Mouse (Mus musculus): ENCODE measurements around the gene Slc4a4. TPM values are rescaled to one million over a fixed set of nuclear protein-coding genes. Genes with fewer than 3 reads are reported as not detected.

Gene Slc4a4
- polyA plus RNA-seq (2012; rRNA removed) (2.6 and 2.7 TPM in 2 replicates), polyA plus RNA-seq (2014; fragmentation: Nextera tagmentation; extraction: Ambion mirVana) (2.8 and 3.0 TPM in 2 replicates)

DNA sequence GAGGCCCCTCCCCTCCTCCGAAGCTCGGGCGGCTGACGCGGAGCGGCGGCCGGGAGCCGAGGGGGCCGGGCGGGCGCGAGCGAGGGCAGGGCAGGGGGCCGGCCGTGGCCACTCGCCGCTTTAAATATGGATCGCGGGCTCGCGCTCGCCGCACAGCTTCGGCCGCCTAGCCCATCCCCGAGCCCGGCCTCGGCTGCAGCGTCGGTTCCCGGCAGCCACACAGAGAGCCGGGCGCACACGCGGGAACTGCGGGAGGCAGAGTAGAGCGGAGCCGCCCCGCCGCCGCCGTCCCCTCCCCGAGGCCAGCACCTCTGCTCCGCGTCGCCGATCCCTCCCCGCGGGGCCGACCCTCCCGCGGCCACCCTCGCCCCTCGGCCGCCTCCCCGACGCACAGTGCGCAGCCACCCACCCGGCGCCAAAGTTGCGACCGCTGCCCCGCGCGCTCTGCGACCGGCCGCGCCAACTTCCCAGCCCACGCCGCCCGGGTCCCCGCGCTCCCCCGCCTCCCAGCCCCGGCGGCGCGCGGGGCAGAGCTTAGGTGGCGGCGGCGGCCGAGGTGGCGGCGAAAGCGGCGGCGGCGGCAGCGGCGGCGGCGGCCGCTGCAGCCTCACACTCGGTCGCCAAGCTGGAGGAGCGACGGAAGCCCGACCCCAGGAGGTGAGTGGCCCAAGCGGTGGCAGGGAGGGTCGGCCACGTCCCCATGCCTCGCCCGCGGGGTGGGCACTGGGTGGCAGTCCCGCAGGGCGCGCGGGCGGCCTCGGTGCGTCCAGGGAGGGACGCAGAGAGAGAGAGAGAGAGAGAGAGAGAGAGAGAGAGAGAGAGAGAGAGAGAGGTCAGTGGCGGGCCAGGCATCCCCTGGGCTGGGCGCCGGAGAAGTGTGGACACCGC is at the start of gene Slc4a4:
TSS of gene Slc4a4 (plus strand) at position 151 of the 888 bp plus-strand sequence.
- H3K9me3 ChIP-seq (ENCODE audit: control insufficient read depth, low read length): no peaks in the 10 kb centered on the region
- no peaks in the 10 kb centered on the region for H3K36me3 ChIP-seq (ENCODE audit: control insufficient read depth, insufficient read depth, low read length)
- no peak for TF ChIP-seq POLR2A (IDR thresholded peaks at IDR 0.05; ENCODE audit: borderline replicate concordance, extremely low read depth, insufficient read depth, insufficient read length)
- peaks cover 15% of the 10 kb centered on the region; the same call in 1 of the 2 replicates for H3K27me3 ChIP-seq (ENCODE audit: control insufficient read depth, insufficient read depth, low read length)
- peak within 1 kb of the TSS; percentile 90 for H3K4me2 ChIP-seq (replicated peaks; ENCODE audit: low read depth, low read length, severe bottlenecking)
- H3K4me1 ChIP-seq (ENCODE audit: control insufficient read depth, insufficient read depth, low read length): peaks cover 11% of the 10 kb centered on the region; the same call in 1 of the 2 replicates
- no peak within 1 kb of the TSS for H3K27ac ChIP-seq (replicated peaks; ENCODE audit: low read depth, low read length)
- DNase-seq (ENCODE audit: low spot score) (peak; percentile 39), ATAC-seq (ENCODE audit: low FRiP score, low read depth) (peak; percentile 89)
- H3K4me3 ChIP-seq (replicated peaks; ENCODE audit: low read length): peak within 1 kb of the TSS; percentile 75
- H3K9ac ChIP-seq (ENCODE audit: low read depth, low read length, severe bottlenecking): peak within 1 kb of the TSS; percentile 84
- under 1% methylated on average over 53 of the region's 119 CpGs for WGBS

DNA sequence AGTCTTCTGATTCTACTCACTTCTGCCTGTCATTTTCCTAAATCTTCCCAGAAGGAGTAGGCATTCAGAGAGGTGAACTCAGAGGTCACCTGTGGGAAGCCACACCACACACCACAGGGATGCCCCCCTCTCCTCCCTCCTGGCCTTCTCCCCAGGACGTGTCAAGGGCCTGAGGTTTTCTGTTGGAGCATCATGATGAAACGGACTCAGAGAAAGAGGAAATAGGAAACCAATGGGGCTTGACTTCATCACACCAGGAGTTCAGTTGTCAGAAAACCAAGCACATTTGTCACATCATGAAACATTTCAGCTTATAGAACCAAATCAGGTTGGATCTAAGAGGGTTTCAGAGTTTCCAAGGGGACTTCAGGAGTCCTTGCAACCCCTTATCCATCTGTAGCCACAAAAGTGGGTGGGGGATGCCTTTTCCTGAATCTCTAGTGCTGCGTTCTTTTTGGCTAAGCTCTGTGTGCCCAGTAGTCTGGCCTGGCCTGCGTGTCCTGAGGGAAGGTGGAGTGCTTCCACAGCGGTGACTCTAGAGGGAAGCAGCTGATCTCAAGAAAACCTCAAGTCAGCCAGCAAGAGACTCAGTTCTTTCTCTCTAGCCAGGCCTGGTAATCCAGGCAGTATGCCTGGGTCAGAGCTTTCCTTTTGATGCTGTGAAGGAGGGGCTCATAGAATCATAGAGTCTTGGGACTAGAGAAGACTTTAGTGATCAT is 46.4 kb upstream of the Slc4a4 start:
- ATAC-seq (ENCODE audit: low FRiP score, low read depth): no peak
- no peak for TF ChIP-seq POLR2A (IDR thresholded peaks at IDR 0.05; ENCODE audit: borderline replicate concordance, extremely low read depth, insufficient read depth, insufficient read length)
- 68% methylated on average over 5 of the region's 5 CpGs for WGBS

GRCm38 (mm10) chr5:88857311-88857710 is 29.3 kb upstream of the Slc4a4 start:
- ATAC-seq (ENCODE audit: low FRiP score, low read depth): no peak

More for the DNA sequence above, 46.4 kb upstream of the Slc4a4 start:
- no peaks in the 10 kb centered on the region for H3K9me3 ChIP-seq (ENCODE audit: control insufficient read depth, low read length)
- H3K36me3 ChIP-seq (ENCODE audit: control insufficient read depth, insufficient read depth, low read length): no peaks in the 10 kb centered on the region
- H3K9ac ChIP-seq (ENCODE audit: low read depth, low read length, severe bottlenecking): no peak overlapping the region
- DNase-seq (ENCODE audit: low spot score): no peak
- no peaks in the 10 kb centered on the region for H3K4me1 ChIP-seq (ENCODE audit: control insufficient read depth, insufficient read depth, low read length)
- H3K27me3 ChIP-seq (ENCODE audit: control insufficient read depth, insufficient read depth, low read length): no peaks in the 10 kb centered on the region
- no peak overlapping the region for H3K27ac ChIP-seq (replicated peaks; ENCODE audit: low read depth, low read length)
- H3K4me2 ChIP-seq (replicated peaks; ENCODE audit: low read depth, low read length, severe bottlenecking): no peak overlapping the region
- H3K4me3 ChIP-seq (replicated peaks; ENCODE audit: low read length): no peak overlapping the region

GRCm38 (mm10) chr5:88857801-88858200 is 28.8 kb upstream of the Slc4a4 start:
- no peak for DNase-seq (ENCODE audit: low spot score)
- WGBS: 84% methylated on average over 4 of the region's 4 CpGs
- no peak for TF ChIP-seq POLR2A (IDR thresholded peaks at IDR 0.05; ENCODE audit: borderline replicate concordance, extremely low read depth, insufficient read depth, insufficient read length)

More at GRCm38 (mm10) chr5:88857311-88857710, 29.3 kb upstream of the Slc4a4 start:
- Histone ChIP-seq H3K36me3 (ENCODE audit: control insufficient read depth, insufficient read depth, low read length) (no peaks in the 10 kb centered on the region), H3K27me3 (ENCODE audit: control insufficient read depth, insufficient read depth, low read length) (no peaks in the 10 kb centered on the region), H3K27ac (replicated peaks; ENCODE audit: low read depth, low read length) (no peak overlapping the region), H3K9me3 (ENCODE audit: control insufficient read depth, low read length) (no peaks in the 10 kb centered on the region), H3K9ac (ENCODE audit: low read depth, low read length, severe bottlenecking) (no peak overlapping the region), H3K4me2 (replicated peaks; ENCODE audit: low read depth, low read length, severe bottlenecking) (no peak overlapping the region), H3K4me3 (replicated peaks; ENCODE audit: low read length) (no peak overlapping the region), H3K4me1 (ENCODE audit: control insufficient read depth, insufficient read depth, low read length) (no peaks in the 10 kb centered on the region)
- DNase-seq (ENCODE audit: low spot score): no peak
- TF ChIP-seq POLR2A (IDR thresholded peaks at IDR 0.05; ENCODE audit: borderline replicate concordance, extremely low read depth, insufficient read depth, insufficient read length): no peak
- 84% methylated on average over 3 of the region's 3 CpGs for WGBS

GRCm38 (mm10) chr5:88858226-88858625 is 28.4 kb upstream of the Slc4a4 start:
- Histone ChIP-seq H3K4me2 (replicated peaks; ENCODE audit: low read depth, low read length, severe bottlenecking) (no peak overlapping the region), H3K9me3 (ENCODE audit: control insufficient read depth, low read length) (no peaks in the 10 kb centered on the region), H3K9ac (ENCODE audit: low read depth, low read length, severe bottlenecking) (no peak overlapping the region), H3K27ac (replicated peaks; ENCODE audit: low read depth, low read length) (no peak overlapping the region), H3K27me3 (ENCODE audit: control insufficient read depth, insufficient read depth, low read length) (no peaks in the 10 kb centered on the region), H3K4me3 (replicated peaks; ENCODE audit: low read length) (no peak overlapping the region), H3K36me3 (ENCODE audit: control insufficient read depth, insufficient read depth, low read length) (no peaks in the 10 kb centered on the region), H3K4me1 (ENCODE audit: control insufficient read depth, insufficient read depth, low read length) (no peaks in the 10 kb centered on the region)
- DNase-seq (ENCODE audit: low spot score): no peak
- WGBS: 73% methylated on average over 4 of the region's 4 CpGs
- ATAC-seq (ENCODE audit: low FRiP score, low read depth): no peak
- TF ChIP-seq POLR2A (IDR thresholded peaks at IDR 0.05; ENCODE audit: borderline replicate concordance, extremely low read depth, insufficient read depth, insufficient read length): no peak

More at GRCm38 (mm10) chr5:88857801-88858200, 28.8 kb upstream of the Slc4a4 start:
- no peaks in the 10 kb centered on the region for H3K9me3 ChIP-seq (ENCODE audit: control insufficient read depth, low read length)
- H3K27me3 ChIP-seq (ENCODE audit: control insufficient read depth, insufficient read depth, low read length): no peaks in the 10 kb centered on the region
- no peak overlapping the region for H3K4me3 ChIP-seq (replicated peaks; ENCODE audit: low read length)
- H3K27ac ChIP-seq (replicated peaks; ENCODE audit: low read depth, low read length): no peak overlapping the region
- H3K36me3 ChIP-seq (ENCODE audit: control insufficient read depth, insufficient read depth, low read length): no peaks in the 10 kb centered on the region
- H3K9ac ChIP-seq (ENCODE audit: low read depth, low read length, severe bottlenecking): no peak overlapping the region
- H3K4me1 ChIP-seq (ENCODE audit: control insufficient read depth, insufficient read depth, low read length): no peaks in the 10 kb centered on the region
- ATAC-seq (ENCODE audit: low FRiP score, low read depth): no peak
- H3K4me2 ChIP-seq (replicated peaks; ENCODE audit: low read depth, low read length, severe bottlenecking): no peak overlapping the region
